Mouse (Mus musculus): ENCODE measurements around the gene Tbc1d22b.

GRCm38 (mm10) chr17:29525613-29526012 lies 24.0 kb upstream of the Tbc1d22b start:
- TF ChIP-seq CTCF (IDR thresholded peaks at IDR 0.05; ENCODE audit: low read depth) = no peak
- TF ChIP-seq EP300 (IDR thresholded peaks at IDR 0.05; ENCODE audit: low read depth) = no peak

All from heart, postnatal 0 days (tissue).